Mouse (Mus musculus) kidney, postnatal 0 days (tissue): ENCODE measurements around the gene Lclat1. TPM values are rescaled to one million over a fixed set of nuclear protein-coding genes. Genes with fewer than 3 reads are reported as not detected.

Experiments used
- ATAC-seq: fragments of 200-750 bp; cut with Nextera tagmentation; replicated peaks from 2 replicates; pipeline ENCODE4 v1.8.0; 2017; ENCODE audit warnings: low read depth, moderate number of reproducible peaks, moderate TSS enrichment, moderate library complexity; ENCODE audit not compliant: low FRiP score
- DNase-seq: peaks from one replicate; pipeline ENCODE4 v3.0.0-alpha.2; 2016; ENCODE audit warnings: low spot score
- H3K27ac ChIP-seq: fragments of 300-500 bp; sonication (generic); 2 replicates; pipeline ENCODE4 v1.5.1; 2014; ENCODE audit warnings: mild to moderate bottlenecking
- H3K27me3 ChIP-seq: fragments of 300-500 bp; sonication (generic); 2 replicates; pipeline ENCODE4 v1.6.1; 2014; ENCODE audit warnings: low read length, mixed read lengths; ENCODE audit not compliant: insufficient read depth
- H3K36me3 ChIP-seq: fragments of 300-500 bp; sonication (generic); 2 replicates; pipeline ENCODE4 v1.6.1; 2014; ENCODE audit warnings: low read length, mixed read lengths; ENCODE audit not compliant: insufficient read depth
- H3K4me1 ChIP-seq: fragments of 300-500 bp; sonication (generic); replicated peaks from 2 replicates; pipeline ENCODE4 v1.6.1; 2014; ENCODE audit warnings: antibody characterized with exemption, low read length, mixed read lengths; ENCODE audit not compliant: insufficient read depth
- H3K4me2 ChIP-seq: fragments of 300-500 bp; sonication (generic); 2 replicates; pipeline ENCODE4 v1.6.1; 2014; ENCODE audit warnings: mild to moderate bottlenecking, low read length, moderate library complexity, mixed read lengths
- H3K4me3 ChIP-seq: fragments of 300-500 bp; sonication (generic); replicated peaks from 2 replicates; pipeline ENCODE4 v1.5.1; 2014; ENCODE audit warnings: low read depth, low read length
- H3K9ac ChIP-seq: fragments of 300-500 bp; sonication (generic); 2 replicates; pipeline ENCODE4 v1.6.1; 2014; ENCODE audit warnings: low read depth, low read length
- H3K9me3 ChIP-seq: fragments of 300-500 bp; sonication (generic); replicated peaks from 2 replicates; pipeline ENCODE4 v1.6.1; 2016; ENCODE audit warnings: low read length, inconsistent platforms, mixed read lengths
- CTCF ChIP-seq: IDR thresholded peaks from 2 replicates; pipeline ENCODE4 v1.5.1; 2016; ENCODE audit warnings: antibody characterized with exemption, low read depth, mild to moderate bottlenecking, moderate library complexity
- WGBS: fragments of 180-500 bp; shearing (Covaris S2); extraction: QIAGEN DNeasy Blood & Tissue Kit; methylation state at CpG from one replicate; pipeline ENCODE4 v1.1.7; 2014; 5-methylcytosine and 5-hydroxymethylcytosine counted together
- polyA plus RNA-seq: library from polyadenylated mRNA; unstranded; fragments of >200 nt; fragmentation: Nextera tagmentation; extraction: Ambion mirVana; gene quantifications from 2 replicates; pipeline ENCODE4 v1.2.1, GENCODE M21; 2015

Lclat1 gene
- polyA plus RNA-seq, 1 experiment from 2014 or later = 12.5 TPM

DNA sequence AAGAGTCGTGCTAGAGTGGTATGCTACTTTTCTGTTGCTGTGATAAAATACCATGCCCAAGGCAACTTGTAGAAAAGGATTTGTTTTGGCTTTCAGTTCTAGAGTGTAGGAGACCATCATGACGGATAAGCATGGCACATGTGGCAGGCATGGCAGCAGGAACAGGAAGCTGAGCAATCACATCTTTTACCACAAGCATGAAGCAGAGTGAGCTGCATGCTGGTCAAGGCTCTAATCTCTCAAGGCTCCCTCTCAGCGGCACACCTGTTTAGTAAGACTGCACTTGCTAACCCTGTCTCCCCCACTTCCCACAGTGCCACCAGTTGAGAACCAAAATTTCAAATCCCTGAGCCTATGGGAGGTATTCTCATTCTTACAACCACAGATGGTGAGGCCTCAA is 119.6 kb downstream of the Lclat1 start:
- Histone ChIP-seq H3K9me3 (no peaks in the 10 kb centered on the region), H3K9ac (no peak overlapping the region), H3K4me3 (no peak overlapping the region), H3K36me3 (no peaks in the 10 kb centered on the region), H3K27ac (no peak overlapping the region), H3K4me2 (no peak overlapping the region), H3K27me3 (no peaks in the 10 kb centered on the region), H3K4me1 (no peaks in the 10 kb centered on the region; the same call in 1 of the 2 replicates)
- 97% methylated on average over 3 of the region's 3 CpGs for WGBS
- DNase-seq (no peak), ATAC-seq (no peak)
- no peak for TF ChIP-seq CTCF

DNA sequence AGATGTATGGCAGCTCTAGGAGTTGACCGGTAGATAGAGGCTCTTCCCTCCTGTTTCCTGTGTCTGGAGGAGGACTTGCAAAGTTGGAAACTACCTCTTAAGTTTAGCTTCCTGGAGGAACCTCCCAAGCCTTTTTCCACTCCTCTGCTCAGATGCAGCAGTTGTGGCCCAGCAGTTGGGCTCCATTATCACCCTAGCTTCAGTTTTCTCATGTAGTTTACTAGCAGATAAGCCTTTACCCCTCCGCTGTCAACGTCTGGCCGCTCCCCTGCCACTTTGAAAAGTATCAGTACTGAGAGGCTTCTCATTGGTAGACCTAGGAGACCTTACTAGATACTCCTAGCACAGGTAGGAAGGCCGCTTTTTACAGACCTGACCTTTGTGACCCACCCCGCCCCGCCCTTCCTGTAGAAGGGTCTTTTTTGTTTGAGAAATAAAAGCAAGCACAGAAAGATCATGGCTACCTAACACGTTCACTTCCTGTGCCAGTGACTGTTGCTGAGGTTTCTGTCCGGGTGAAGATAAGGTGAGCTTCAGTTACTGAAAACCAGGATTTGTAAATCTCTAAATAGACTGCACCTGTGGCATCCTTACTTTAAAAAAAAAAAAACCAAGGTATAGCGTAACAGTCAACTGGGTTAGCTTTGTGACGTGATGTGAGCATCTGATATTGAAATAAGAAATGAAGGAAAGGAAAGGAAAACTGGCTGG is 121.8 kb downstream of the Lclat1 start:
- DNase-seq (no peak), ATAC-seq (no peak)
- Histone ChIP-seq H3K36me3 (no peaks in the 10 kb centered on the region), H3K4me3 (no peak overlapping the region), H3K4me2 (no peak overlapping the region), H3K9ac (no peak overlapping the region), H3K27ac (no peak overlapping the region), H3K27me3 (no peaks in the 10 kb centered on the region), H3K4me1 (no peaks in the 10 kb centered on the region; the same call in 1 of the 2 replicates), H3K9me3 (no peaks in the 10 kb centered on the region)
- no peak for TF ChIP-seq CTCF
- WGBS = 91% methylated on average over 11 of the region's 11 CpGs

GRCm38 (mm10) chr17:73230340-73230989 is 122.7 kb downstream of the Lclat1 start:
- H3K27ac ChIP-seq = no peak overlapping the region
- no peak overlapping the region for H3K4me3 ChIP-seq
- no peaks in the 10 kb centered on the region for H3K27me3 ChIP-seq
- WGBS = 91% methylated on average over 12 of the region's 12 CpGs
- no peak for DNase-seq
- no peaks in the 10 kb centered on the region for H3K9me3 ChIP-seq
- TF ChIP-seq CTCF = no peak
- no peak overlapping the region for H3K4me2 ChIP-seq
- no peak for ATAC-seq
- no peaks in the 10 kb centered on the region; the same call in 1 of the 2 replicates for H3K4me1 ChIP-seq
- no peaks in the 10 kb centered on the region for H3K36me3 ChIP-seq
- H3K9ac ChIP-seq = no peak overlapping the region

GRCm38 (mm10) chr17:73231337-73231736 is 123.6 kb downstream of the Lclat1 start:
- Histone ChIP-seq H3K9me3 (no peaks in the 10 kb centered on the region), H3K27me3 (no peaks in the 10 kb centered on the region), H3K4me2 (no peak overlapping the region), H3K4me3 (no peak overlapping the region), H3K9ac (no peak overlapping the region), H3K4me1 (no peaks in the 10 kb centered on the region; the same call in 1 of the 2 replicates), H3K27ac (no peak overlapping the region), H3K36me3 (no peaks in the 10 kb centered on the region)
- DNase-seq (no peak), ATAC-seq (no peak)
- WGBS = 95% methylated on average over 1 of the region's 1 CpGs
- no peak for TF ChIP-seq CTCF

GRCm38 (mm10) chr17:73232593-73232992 is 124.8 kb downstream of the Lclat1 start:
- WGBS = 93% methylated on average over 2 of the region's 2 CpGs
- ATAC-seq = no peak
- Histone ChIP-seq H3K9ac (no peak overlapping the region), H3K4me1 (no peaks in the 10 kb centered on the region), H3K27me3 (no peaks in the 10 kb centered on the region), H3K4me3 (no peak overlapping the region), H3K4me2 (no peak overlapping the region), H3K9me3 (no peaks in the 10 kb centered on the region), H3K36me3 (no peaks in the 10 kb centered on the region), H3K27ac (no peak overlapping the region)
- no peak for TF ChIP-seq CTCF
- DNase-seq = no peak

DNA sequence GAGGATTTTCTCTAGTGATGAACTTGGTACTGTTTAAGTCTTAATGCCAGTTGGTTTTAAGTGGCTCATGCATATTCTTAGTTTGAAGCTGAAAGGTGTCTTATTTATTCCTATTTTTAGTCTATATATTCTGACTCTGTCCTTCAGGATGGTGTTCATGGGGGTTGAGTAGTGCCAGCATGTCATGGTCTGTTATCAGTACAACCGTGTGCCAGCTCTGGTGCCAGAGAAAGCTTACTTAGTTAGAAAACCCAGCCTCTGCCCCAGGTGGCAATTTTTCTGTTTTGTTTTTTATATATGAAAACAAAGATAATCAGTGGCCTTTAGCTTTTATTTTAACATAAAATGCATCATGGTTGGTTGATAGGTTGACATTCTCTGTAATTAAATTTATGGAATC is 126.2 kb downstream of the Lclat1 start:
- no peak for DNase-seq
- no peak overlapping the region for H3K27ac ChIP-seq
- H3K4me2 ChIP-seq = no peak overlapping the region
- no peak for ATAC-seq
- no peaks in the 10 kb centered on the region for H3K27me3 ChIP-seq
- no peaks in the 10 kb centered on the region for H3K36me3 ChIP-seq
- WGBS = 90% methylated on average over 1 of the region's 1 CpGs
- no peak overlapping the region for H3K4me3 ChIP-seq
- no peaks in the 10 kb centered on the region for H3K4me1 ChIP-seq
- H3K9ac ChIP-seq = no peak overlapping the region
- TF ChIP-seq CTCF = no peak
- no peaks in the 10 kb centered on the region for H3K9me3 ChIP-seq
